Mouse (Mus musculus) spleen, adult 2 months (tissue): Measurements from ENCODE around the gene Tor4a. TPM values are rescaled to one million over a fixed set of nuclear protein-coding genes. Genes with fewer than 3 reads are reported as not detected.

Source experiments
- DNase-seq, 2 experiments: peaks; one replicate each; pipeline versions ENCODE4 v3.0.0 to v3.0.0-alpha.2; 2012 to 2021; ENCODE audit warnings: low spot score in 2 of 2, low read depth in 1 of 2
- H3K27ac ChIP-seq: fragments of 200-500 bp; 2 replicates; pipeline ENCODE4 v1.5.1; 2012; ENCODE audit warnings: low read length, inconsistent platforms; ENCODE audit not compliant: insufficient read depth
- H3K27me3 ChIP-seq: fragments of 200-500 bp; 2 replicates; pipeline ENCODE4 v1.6.1; 2012; ENCODE audit warnings: mild to moderate bottlenecking, moderate library complexity, low read length, inconsistent platforms; ENCODE audit not compliant: control insufficient read depth, insufficient read depth
- H3K36me3 ChIP-seq: fragments of 200-500 bp; 2 replicates; pipeline ENCODE4 v1.6.1; 2012; ENCODE audit warnings: mild to moderate bottlenecking, low read length, inconsistent platforms; ENCODE audit not compliant: control insufficient read depth, insufficient read depth
- H3K4me1 ChIP-seq: fragments of 200-500 bp; 2 replicates; pipeline ENCODE4 v1.6.1; 2011; ENCODE audit warnings: inconsistent platforms; ENCODE audit not compliant: control insufficient read depth, insufficient read depth, insufficient read length
- H3K4me3 ChIP-seq: fragments of 200-500 bp; 2 replicates; pipeline ENCODE4 v1.5.1; 2011; ENCODE audit warnings: mild to moderate bottlenecking, inconsistent platforms; ENCODE audit not compliant: insufficient read depth, insufficient read length; ENCODE audit errors: extremely low read depth
- CTCF ChIP-seq: fragments of 200-500 bp; IDR thresholded peaks from 2 replicates; pipeline ENCODE4 v1.5.1; 2011; ENCODE audit warnings: mild to moderate bottlenecking, inconsistent platforms; ENCODE audit not compliant: insufficient read depth, insufficient read length, insufficient replicate concordance; ENCODE audit errors: extremely low read depth
- POLR2A ChIP-seq: fragments of 200-500 bp; IDR thresholded peaks from 2 replicates; pipeline ENCODE4 v1.6.1; 2011; ENCODE audit warnings: low read depth, low read length, inconsistent platforms
- WGBS: fragments of 180-500 bp; shearing (Covaris S2); methylation state at CpG from one replicate; pipeline ENCODE4 v1.1.7; 2018; 5-methylcytosine and 5-hydroxymethylcytosine counted together
- polyA plus RNA-seq: library from polyadenylated mRNA; depleted of rRNA; stranded (reverse); fragments of >200 nt; gene quantifications from 2 replicates; pipeline ENCODE4 v1.2.3, GENCODE M21; 2012

Gene Tor4a
- polyA plus RNA-seq, 1 experiment = 77.5 TPM

DNA sequence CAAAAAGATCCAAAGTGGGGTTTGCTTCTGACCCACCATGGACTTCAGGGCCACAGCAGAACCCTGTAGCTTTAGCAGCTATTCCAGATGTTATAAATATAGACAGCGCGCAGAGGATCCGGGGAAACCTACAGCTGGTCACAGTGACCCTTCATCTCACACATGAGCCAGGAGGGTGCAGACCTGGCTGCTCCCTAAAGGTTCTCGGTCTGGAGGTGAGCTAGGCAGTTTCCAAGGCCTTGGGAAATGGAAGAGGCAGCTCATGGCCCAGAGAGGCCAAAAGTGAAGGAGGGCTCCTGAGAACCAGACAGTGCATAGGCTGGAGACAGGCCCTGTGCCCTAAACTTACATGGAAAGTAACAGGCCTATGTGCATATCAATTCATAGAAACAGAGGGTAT, 22.9 kb downstream of the Tor4a start:
- DNase-seq = no peak
- Histone ChIP-seq H3K4me1 (peaks cover 7% of the 10 kb centered on the region; the same call in 1 of the 2 replicates), H3K27me3 (no peaks in the 10 kb centered on the region), H3K36me3 (no peaks in the 10 kb centered on the region), H3K4me3 (no peak overlapping the region), H3K27ac (no peak overlapping the region)
- 98% methylated on average over 4 of the region's 4 CpGs for WGBS
- TF ChIP-seq POLR2A (no peak), CTCF (no peak)

DNA sequence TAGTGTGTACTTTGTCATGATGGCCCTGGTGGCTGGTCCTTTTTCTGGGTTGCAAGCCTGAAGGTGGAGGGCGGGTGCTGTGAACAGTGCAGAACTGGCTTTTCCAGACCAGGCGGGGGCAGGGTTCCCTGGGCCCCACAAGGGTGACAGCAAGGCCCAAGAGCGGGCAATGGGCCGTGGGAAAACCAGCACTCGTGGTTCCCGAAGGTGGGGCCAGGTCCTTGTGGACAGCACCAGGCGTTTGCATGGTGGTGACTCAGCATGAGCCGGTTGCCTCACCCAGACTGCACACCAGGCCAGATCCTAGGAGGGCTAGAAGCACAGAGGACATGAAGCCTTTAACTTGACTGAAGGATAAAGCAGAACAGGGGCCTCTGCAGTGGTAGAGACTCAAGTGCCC, 24.1 kb downstream of the Tor4a start:
- Histone ChIP-seq H3K27me3 (no peaks in the 10 kb centered on the region), H3K4me3 (no peak overlapping the region), H3K27ac (no peak overlapping the region), H3K4me1 (peaks cover 11% of the 10 kb centered on the region; the same call in 1 of the 2 replicates), H3K36me3 (no peaks in the 10 kb centered on the region)
- 61% methylated on average over 8 of the region's 8 CpGs for WGBS
- TF ChIP-seq CTCF (no peak), POLR2A (no peak)
- DNase-seq = no peak

DNA sequence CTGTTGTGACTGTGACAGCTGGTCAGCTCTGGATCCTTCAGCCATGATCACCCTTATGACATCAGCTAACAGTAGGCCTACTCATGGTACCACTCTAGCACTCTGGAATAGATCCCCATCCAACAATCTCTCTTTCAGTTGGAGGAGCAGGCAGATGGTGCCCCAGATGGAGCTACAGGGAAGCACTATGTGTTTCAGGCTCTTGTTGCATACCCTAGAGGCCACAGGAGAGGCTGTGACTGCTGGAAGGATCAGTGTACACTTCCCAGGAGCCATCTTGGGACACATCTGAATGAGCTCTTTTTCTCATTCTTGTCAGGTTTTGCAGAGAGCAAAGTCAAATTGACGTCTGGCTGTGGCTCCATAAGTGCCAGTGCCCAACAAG, 24.9 kb downstream of the Tor4a start:
- peaks cover 16% of the 10 kb centered on the region; the same call in 1 of the 2 replicates for H3K4me1 ChIP-seq
- DNase-seq = no peak
- 83% methylated on average over 1 of the region's 1 CpGs for WGBS

DNA sequence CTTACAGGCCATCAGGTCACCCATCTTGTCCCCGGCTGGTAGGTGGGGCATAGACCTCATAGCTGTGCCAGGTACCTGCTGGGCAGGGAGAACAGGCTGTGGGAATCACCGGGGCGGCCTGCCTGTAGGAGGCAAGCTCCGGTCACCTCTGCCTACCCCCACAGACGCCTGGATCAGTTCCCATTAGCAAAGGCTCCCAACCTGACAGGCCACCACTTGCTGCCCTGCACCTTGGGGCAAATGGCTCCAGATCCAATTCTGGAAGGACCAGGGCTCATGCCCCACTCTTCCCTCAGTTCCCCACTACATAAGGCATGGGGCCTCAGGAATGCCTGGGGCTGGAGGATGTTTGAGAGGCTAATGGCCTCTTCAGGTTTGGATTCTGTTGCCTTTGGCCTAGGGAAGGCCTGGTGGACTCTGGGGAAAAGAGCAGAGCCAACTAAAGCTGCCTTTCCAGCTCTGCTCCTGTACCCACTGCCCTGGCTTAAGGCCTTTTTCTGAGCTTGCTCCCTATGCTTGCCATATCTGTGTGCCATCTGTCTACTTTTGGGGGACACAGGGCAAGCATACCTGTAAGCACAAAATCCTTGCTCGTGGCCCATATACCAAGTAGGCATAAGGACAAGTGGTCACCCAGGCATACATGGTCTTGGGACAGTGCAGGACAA, 25.5 kb downstream of the Tor4a start:
- Histone ChIP-seq H3K27ac (no peak overlapping the region), H3K4me1 (peaks cover 16% of the 10 kb centered on the region; the same call in 1 of the 2 replicates), H3K36me3 (no peaks in the 10 kb centered on the region), H3K27me3 (no peaks in the 10 kb centered on the region), H3K4me3 (no peak overlapping the region)
- DNase-seq = no peak
- TF ChIP-seq POLR2A (no peak), CTCF (no peak)
- WGBS = 94% methylated on average over 6 of the region's 6 CpGs

More for the DNA sequence above, 24.9 kb downstream of the Tor4a start:
- TF ChIP-seq POLR2A = no peak
- no peak for TF ChIP-seq CTCF
- no peak overlapping the region for H3K4me3 ChIP-seq
- no peaks in the 10 kb centered on the region for H3K36me3 ChIP-seq
- H3K27me3 ChIP-seq = no peaks in the 10 kb centered on the region
- H3K27ac ChIP-seq = no peak overlapping the region

DNA sequence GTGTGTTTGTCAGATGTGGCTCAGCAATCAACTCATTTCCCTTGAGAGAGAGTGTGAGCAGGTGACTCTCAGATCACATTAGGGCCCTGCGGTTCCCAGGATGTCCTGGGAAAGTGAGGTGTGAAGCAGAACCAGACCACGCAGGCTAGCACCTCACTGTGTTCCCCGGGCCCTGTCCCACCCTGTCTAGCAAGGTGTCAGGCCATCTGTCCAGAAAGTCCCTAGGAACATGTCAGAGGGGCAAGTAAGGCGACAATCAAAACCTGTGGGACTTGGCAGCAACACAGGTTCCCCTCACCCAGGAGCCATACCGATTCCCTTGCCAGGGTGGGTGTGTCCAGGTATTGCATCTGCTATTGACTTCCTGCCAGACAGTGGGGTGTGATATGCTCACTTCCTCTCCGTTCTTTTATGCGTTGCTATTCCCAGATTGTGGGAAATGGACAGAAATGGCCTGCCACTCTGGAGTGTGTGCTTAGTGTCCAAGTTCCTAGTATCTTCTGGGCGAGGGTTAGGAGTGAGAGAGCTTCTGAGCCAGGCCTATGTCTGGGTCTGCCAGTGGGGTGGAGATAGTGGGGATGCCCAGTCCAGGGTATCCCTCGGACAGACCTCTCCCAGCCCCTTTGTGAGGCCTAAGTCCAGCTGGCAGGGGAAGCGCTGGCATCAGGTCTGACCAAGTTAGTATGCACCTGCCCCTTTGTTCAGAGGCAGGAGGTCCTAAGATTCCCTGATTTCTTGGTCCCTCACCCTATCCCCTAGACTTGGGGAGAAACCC, 26.2 kb downstream of the Tor4a start:
- H3K36me3 ChIP-seq = no peaks in the 10 kb centered on the region
- H3K27ac ChIP-seq = no peak overlapping the region
- no peak for TF ChIP-seq POLR2A
- TF ChIP-seq CTCF = no peak
- no peak overlapping the region for H3K4me3 ChIP-seq
- 48% methylated on average over 10 of the region's 10 CpGs for WGBS
- no peaks in the 10 kb centered on the region for H3K27me3 ChIP-seq
- H3K4me1 ChIP-seq = peaks cover 16% of the 10 kb centered on the region; the same call in 1 of the 2 replicates
- DNase-seq = no peak

DNA sequence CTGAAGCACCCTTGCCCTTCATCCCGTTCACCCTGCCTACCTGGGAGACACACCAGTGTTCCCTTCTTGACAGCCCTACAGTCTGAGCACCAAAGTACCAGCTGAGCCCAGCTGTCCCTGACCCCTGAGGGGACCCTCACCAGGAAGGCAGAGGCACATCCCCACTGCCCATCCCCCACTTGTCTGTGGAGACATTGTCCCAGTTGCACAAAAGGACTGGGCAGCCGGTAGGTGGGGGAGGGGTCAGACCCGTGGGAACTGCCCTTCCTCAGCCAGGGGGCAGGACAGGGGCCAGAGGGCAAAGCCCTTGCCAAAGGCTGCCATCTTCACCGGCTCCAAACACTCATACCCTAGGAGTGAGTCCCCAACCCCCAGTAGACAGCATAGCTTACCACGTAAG, 26.9 kb downstream of the Tor4a start:
- no peak overlapping the region for H3K4me3 ChIP-seq
- H3K27me3 ChIP-seq = no peaks in the 10 kb centered on the region
- DNase-seq = no peak
- H3K36me3 ChIP-seq = no peaks in the 10 kb centered on the region
- 67% methylated on average over 5 of the region's 5 CpGs for WGBS
- TF ChIP-seq CTCF = no peak
- no peak for TF ChIP-seq POLR2A
- no peak overlapping the region for H3K27ac ChIP-seq
- peaks cover 16% of the 10 kb centered on the region; the same call in 1 of the 2 replicates for H3K4me1 ChIP-seq

DNA sequence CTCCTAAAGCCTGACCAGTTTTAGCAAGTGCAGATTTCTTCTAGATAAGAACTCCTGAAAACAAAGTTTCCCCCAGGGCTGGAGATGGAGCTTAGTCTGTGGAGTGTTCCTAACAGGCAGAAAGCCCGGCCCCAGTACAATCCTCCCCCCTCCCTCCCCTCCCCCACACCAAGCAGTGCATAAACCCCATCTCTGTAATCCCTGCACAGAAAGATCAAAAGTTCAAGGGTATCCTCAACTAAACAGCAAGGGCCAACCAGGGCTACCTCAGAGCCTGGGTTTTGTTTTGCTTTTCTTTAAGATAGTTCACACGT, 28.1 kb downstream of the Tor4a start:
- TF ChIP-seq POLR2A (no peak), CTCF (no peak)
- H3K4me3 ChIP-seq = no peak overlapping the region
- no peaks in the 10 kb centered on the region for H3K27me3 ChIP-seq
- WGBS = 49% methylated on average over 2 of the region's 2 CpGs
- H3K4me1 ChIP-seq = peaks cover 20% of the 10 kb centered on the region; the same call in 1 of the 2 replicates
- no peak overlapping the region for H3K27ac ChIP-seq
- no peaks in the 10 kb centered on the region for H3K36me3 ChIP-seq
- no peak for DNase-seq
